Mouse (Mus musculus) granulocyte monocyte progenitor cell, adult 5-6 weeks (primary cell): ENCODE data around the gene Snx21. TPM values are rescaled to one million over a fixed set of nuclear protein-coding genes. Genes with fewer than 3 reads are reported as not detected.
A peak's percentile ranks its signal among the peaks of the same experiment; 100 is the strongest.

Source experiments
- ATAC-seq: replicated peaks from 2 replicates; pipeline ENCODE4 v1.8.0; 2016; ENCODE audit warnings: mild to moderate bottlenecking, moderate TSS enrichment, inconsistent platforms; ENCODE audit not compliant: poor library complexity, severe bottlenecking
- total RNA-seq, 2 experiments: library from RNA; stranded (forward) in 1 of 2; stranded (reverse) in 1 of 2; fragments of 200-712, 200-1000 nt in 1 of 2; fragments of >200 nt in 1 of 2; fragmentation: Nextera tagmentation in 1 of 2; gene quantifications; 2 replicates each; pipeline ENCODE4 v1.2.3; 2014 to 2017

Snx21 gene
- total RNA-seq, 2 experiments from 2014 or later: 0.77 TPM; not detected in 1

GRCm38 (mm10) chr2:164823969-164824368 is 38.3 kb downstream of the Snx21 start:
- ATAC-seq: no peak

- ATAC-seq: no peak
Observed at GRCm38 (mm10) chr2:164825521-164825920, 39.9 kb downstream of the Snx21 start.

- ATAC-seq: no peak
Observed at GRCm38 (mm10) chr2:164827146-164827850, 41.7 kb downstream of the Snx21 start.

- no peak for ATAC-seq
Observed at GRCm38 (mm10) chr2:164828437-164828836, 42.8 kb downstream of the Snx21 start, which contains the start of gene Spata25. Spata25 (minus strand) TSS chr2:164828537.

- ATAC-seq: no peak
Observed at GRCm38 (mm10) chr2:164829090-164829489, 43.5 kb downstream of the Snx21 start.

GRCm38 (mm10) chr2:164831029-164831428 is 45.4 kb downstream of the Snx21 start:
- ATAC-seq: no peak

- ATAC-seq: no peak
Observed at GRCm38 (mm10) chr2:164832032-164832747, 46.6 kb downstream of the Snx21 start.

- ATAC-seq: peak; percentile 77
Observed at GRCm38 (mm10) chr2:164832748-164833301, 47.2 kb downstream of the Snx21 start, which contains the start of gene Ctsa. Ctsa (plus strand) TSS chr2:164832873.

- peak; percentile 64 for ATAC-seq
Observed at GRCm38 (mm10) chr2:164833314-164833959, 47.8 kb downstream of the Snx21 start, which contains the start of gene Neurl2. Neurl2 (minus strand) TSS chr2:164833456.

- ATAC-seq: no peak
Observed at GRCm38 (mm10) chr2:164834531-164834930, 48.9 kb downstream of the Snx21 start.

- no peak for ATAC-seq
Observed at GRCm38 (mm10) chr2:164835164-164835563, 49.5 kb downstream of the Snx21 start.

Other genes starting within 250 kb of the Snx21 start
- not detected in 2 replicates for gene Wfdc2, start 223.4 kb upstream of the Snx21 start, total RNA-seq (2014; fragmentation: Nextera tagmentation)
- not detected in 2 replicates for gene Wfdc2, start 223.4 kb upstream of the Snx21 start, total RNA-seq (2017)
- gene Spint3, start 212.4 kb upstream of the Snx21 start, total RNA-seq (2014; fragmentation: Nextera tagmentation): not detected in 2 replicates
- not detected in 2 replicates for gene Spint3, start 212.4 kb upstream of the Snx21 start, total RNA-seq (2017)
- not detected in 2 replicates for gene Wfdc6a, start 200.4 kb upstream of the Snx21 start, total RNA-seq (2014; fragmentation: Nextera tagmentation)
- gene Wfdc6a, start 200.4 kb upstream of the Snx21 start, total RNA-seq (2017): not detected in 2 replicates
- not detected in 2 replicates for gene Eppin, start 192.2 kb upstream of the Snx21 start, total RNA-seq (2014; fragmentation: Nextera tagmentation)
- not detected in 2 replicates for gene Eppin, start 192.2 kb upstream of the Snx21 start, total RNA-seq (2017)
- gene Wfdc6b, start 172.3 kb upstream of the Snx21 start, total RNA-seq (2014; fragmentation: Nextera tagmentation): not detected in 2 replicates
- gene Wfdc6b, start 172.3 kb upstream of the Snx21 start, total RNA-seq (2017): not detected in 2 replicates
- not detected in 2 replicates for gene Wfdc8, start 172.2 kb upstream of the Snx21 start, total RNA-seq (2014; fragmentation: Nextera tagmentation)
- not detected in 2 replicates for gene Wfdc8, start 172.2 kb upstream of the Snx21 start, total RNA-seq (2017)
- not detected in 2 replicates for gene Wfdc16, start 147.0 kb upstream of the Snx21 start, total RNA-seq (2014; fragmentation: Nextera tagmentation)
- not detected in 2 replicates for gene Wfdc16, start 147.0 kb upstream of the Snx21 start, total RNA-seq (2017)
- gene Wfdc10, start 129.8 kb upstream of the Snx21 start, total RNA-seq (2014; fragmentation: Nextera tagmentation): not detected in 2 replicates
- not detected in 2 replicates for gene Wfdc10, start 129.8 kb upstream of the Snx21 start, total RNA-seq (2017)
- not detected in 2 replicates for gene Wfdc9, start 129.2 kb upstream of the Snx21 start, total RNA-seq (2014; fragmentation: Nextera tagmentation)
- gene Wfdc9, start 129.2 kb upstream of the Snx21 start, total RNA-seq (2017): not detected in 2 replicates
- not detected in 2 replicates for gene Wfdc11, start 111.7 kb upstream of the Snx21 start, total RNA-seq (2014; fragmentation: Nextera tagmentation)
- not detected in 2 replicates for gene Wfdc11, start 111.7 kb upstream of the Snx21 start, total RNA-seq (2017)
- gene Wfdc13, start 100.7 kb upstream of the Snx21 start, total RNA-seq (2014; fragmentation: Nextera tagmentation): not detected in 2 replicates
- gene Wfdc13, start 100.7 kb upstream of the Snx21 start, total RNA-seq (2017): not detected in 2 replicates
- not detected in 2 replicates for gene Spint4, start 87.3 kb upstream of the Snx21 start, total RNA-seq (2014; fragmentation: Nextera tagmentation)
- gene Spint4, start 87.3 kb upstream of the Snx21 start, total RNA-seq (2017): not detected in 2 replicates
- not detected in 2 replicates for gene Spint5, start 70.5 kb upstream of the Snx21 start, total RNA-seq (2014; fragmentation: Nextera tagmentation)
- not detected in 2 replicates for gene Spint5, start 70.5 kb upstream of the Snx21 start, total RNA-seq (2017)
- gene Wfdc3, start 39.9 kb upstream of the Snx21 start, total RNA-seq (2014; fragmentation: Nextera tagmentation): not detected in 2 replicates
- gene Wfdc3, start 39.9 kb upstream of the Snx21 start, total RNA-seq (2017): not detected in 2 replicates
- 31.1 and 36.9 TPM in 2 replicates for gene Dnttip1, start 39.8 kb upstream of the Snx21 start, total RNA-seq (2014; fragmentation: Nextera tagmentation)
- 21.5 and 27.3 TPM in 2 replicates for gene Dnttip1, start 39.8 kb upstream of the Snx21 start, total RNA-seq (2017)
- 24.5 and 75.2 TPM in 2 replicates for gene Ube2c, start 15.9 kb upstream of the Snx21 start, total RNA-seq (2014; fragmentation: Nextera tagmentation)
- gene Ube2c, start 15.9 kb upstream of the Snx21 start, total RNA-seq (2017): 112 and 138 TPM in 2 replicates
- not detected in 2 replicates for gene Tnnc2, start 5.9 kb upstream of the Snx21 start, total RNA-seq (2014; fragmentation: Nextera tagmentation)
- not detected in 2 replicates for gene Tnnc2, start 5.9 kb upstream of the Snx21 start, total RNA-seq (2017)
- 24.7 and 25.5 TPM in 2 replicates for gene Acot8, start 19.1 kb downstream of the Snx21 start, total RNA-seq (2014; fragmentation: Nextera tagmentation)
- gene Acot8, start 19.1 kb downstream of the Snx21 start, total RNA-seq (2017): 22.3 and 32.6 TPM in 2 replicates
- gene Zswim3, start 19.3 kb downstream of the Snx21 start, total RNA-seq (2014; fragmentation: Nextera tagmentation): 2.7 and 4.1 TPM in 2 replicates
- 1.8 and 2.0 TPM in 2 replicates for gene Zswim3, start 19.3 kb downstream of the Snx21 start, total RNA-seq (2017)
- gene Zswim1, start 36.9 kb downstream of the Snx21 start, total RNA-seq (2014; fragmentation: Nextera tagmentation): 5.8 and 7.0 TPM in 2 replicates
- 2.8 and 3.5 TPM in 2 replicates for gene Zswim1, start 36.9 kb downstream of the Snx21 start, total RNA-seq (2017)
- gene Spata25, start 42.7 kb downstream of the Snx21 start, total RNA-seq (2014; fragmentation: Nextera tagmentation): not detected in 2 replicates
- gene Spata25, start 42.7 kb downstream of the Snx21 start, total RNA-seq (2017): not detected in 2 replicates
- gene Ctsa, start 47.0 kb downstream of the Snx21 start, total RNA-seq (2014; fragmentation: Nextera tagmentation): 89.0 and 135 TPM in 2 replicates
- gene Ctsa, start 47.0 kb downstream of the Snx21 start, total RNA-seq (2017): 79.5 and 109 TPM in 2 replicates
- gene Neurl2, start 47.6 kb downstream of the Snx21 start, total RNA-seq (2014; fragmentation: Nextera tagmentation): 6.1 and 8.7 TPM in 2 replicates
- gene Neurl2, start 47.6 kb downstream of the Snx21 start, total RNA-seq (2017): 3.4 and 4.0 TPM in 2 replicates
- gene Pltp, start 71.9 kb downstream of the Snx21 start, total RNA-seq (2014; fragmentation: Nextera tagmentation): not detected in 2 replicates
- gene Pltp, start 71.9 kb downstream of the Snx21 start, total RNA-seq (2017): not detected in 2 replicates
- 36.7 and 50.8 TPM in 2 replicates for gene Pcif1, start 93.5 kb downstream of the Snx21 start, total RNA-seq (2014; fragmentation: Nextera tagmentation)
- gene Pcif1, start 93.5 kb downstream of the Snx21 start, total RNA-seq (2017): 21.3 and 27.4 TPM in 2 replicates
- 11.5 and 16.3 TPM in 2 replicates for gene Zfp335, start 125.9 kb downstream of the Snx21 start, total RNA-seq (2014; fragmentation: Nextera tagmentation)
- 5.6 and 7.5 TPM in 2 replicates for gene Zfp335, start 125.9 kb downstream of the Snx21 start, total RNA-seq (2017)
- 0.95 TPM in 1 of 2 replicates, not detected in the other for gene Mmp9, start 155.0 kb downstream of the Snx21 start, total RNA-seq (2014; fragmentation: Nextera tagmentation)
- gene Mmp9, start 155.0 kb downstream of the Snx21 start, total RNA-seq (2017): 10.0 and 10.7 TPM in 2 replicates
- gene Slc12a5, start 175.0 kb downstream of the Snx21 start, total RNA-seq (2014; fragmentation: Nextera tagmentation): 0.21 TPM in 1 of 2 replicates, not detected in the other
- 0.43 TPM in 1 of 2 replicates, not detected in the other for gene Slc12a5, start 175.0 kb downstream of the Snx21 start, total RNA-seq (2017)
- gene Ncoa5, start 249.0 kb downstream of the Snx21 start, total RNA-seq (2014; fragmentation: Nextera tagmentation): 31.9 and 38.5 TPM in 2 replicates
- 35.0 and 38.3 TPM in 2 replicates for gene Ncoa5, start 249.0 kb downstream of the Snx21 start, total RNA-seq (2017)